Comparison of ENCODE assay signal across 8 mouse cellular contexts in genomic region chr8:123374239-123374578, GRCm38 (mm10). TPM values are rescaled to one million over a fixed set of nuclear protein-coding genes. Genes with fewer than 3 reads are reported as not detected.
DNase-seq lines count a peak whose midpoint lies in the region; ATAC-seq and TF ChIP-seq lines count a peak whose summit lies in the region.

No protein-coding gene starts in this region.

- no peak for TF ChIP-seq POLR2A in ES-Bruce4 (IDR thresholded peaks at IDR 0.05; ENCODE audit: insufficient read depth, low read length)
- TF ChIP-seq POLR2A in lung, adult 2 months (IDR thresholded peaks at IDR 0.05; ENCODE audit: borderline replicate concordance, extremely low read depth, low read depth, low read length): peak; percentile 88; the same call in 1 of the 2 replicates

- 0 out of 2 replicates have a peak, but pooled peaks cover 2% of the 10 kb centered on the region for H3K36me3 ChIP-seq in ES-Bruce4 (ENCODE audit: control insufficient read depth, insufficient read depth, low read length, poor library complexity, severe bottlenecking)
- peaks cover 8% of the 10 kb centered on the region for H3K36me3 ChIP-seq in forebrain, embryonic 14.5 days (ENCODE audit: control insufficient read depth, insufficient read depth, low read length)

- intact Hi-C loops in heart, postnatal 25 days (cut with DNase I): no loop called here

- ATAC-seq in cerebellum, adult (ENCODE audit: insufficient number of reproducible peaks, low FRiP score, low TSS enrichment): peak; percentile 32
- peak; percentile 73 for ATAC-seq in forebrain, embryonic 14.5 days
- peak; percentile 78 for ATAC-seq in neutrophil, adult 5-6 weeks (ENCODE audit: extremely low read depth, insufficient number of reproducible peaks, low FRiP score, poor library complexity, severe bottlenecking)

- WGBS in forebrain, embryonic 14.5 days: under 1% methylated on average over 20 of the region's 20 CpGs
- WGBS in lung, adult 2 months: under 1% methylated on average over 20 of the region's 20 CpGs

- no peak overlapping the region for H3K27ac ChIP-seq in ES-Bruce4 (ENCODE audit: insufficient read depth, low read length)
- peak overlapping the region; percentile 92 for H3K27ac ChIP-seq in forebrain, embryonic 14.5 days (ENCODE audit: low read depth, low read length)

- H3K4me1 ChIP-seq in ES-Bruce4 (ENCODE audit: control insufficient read depth, insufficient read depth, low read length): peaks cover 2% of the 10 kb centered on the region
- peaks cover 6% of the 10 kb centered on the region; the same call in 1 of the 2 replicates for H3K4me1 ChIP-seq in forebrain, embryonic 14.5 days (ENCODE audit: control insufficient read depth, insufficient read depth, low read length)
- H3K4me1 ChIP-seq in lung, adult 2 months (ENCODE audit: control insufficient read depth, insufficient read depth, low read length): no peaks in the 10 kb centered on the region; the same call in 1 of the 2 replicates

- H3K9me3 ChIP-seq in ES-Bruce4 (replicated peaks; ENCODE audit: control insufficient read depth, insufficient read depth, low read length, poor library complexity, severe bottlenecking): no peaks in the 10 kb centered on the region
- H3K9me3 ChIP-seq in forebrain, embryonic 14.5 days (replicated peaks; ENCODE audit: control insufficient read depth, low read length): no peaks in the 10 kb centered on the region

- H3K4me2 ChIP-seq in forebrain, embryonic 14.5 days (ENCODE audit: low read length): peak overlapping the region; percentile 66

- DNase-seq in forebrain, embryonic 14.5 days (ENCODE audit: low spot score): peak; percentile 91
- DNase-seq in heart, postnatal 25 days (ENCODE audit: low spot score): peak; percentile 87
- DNase-seq in layer of hippocampus, adult 18-20 months (ENCODE audit: low spot score in 2 of 2): peak; percentile 86 to 95
- DNase-seq in lung, adult 2 months: peak; percentile 94
- peak; percentile 83 to 86 for DNase-seq in thymus, adult 18-20 months

- TF ChIP-seq CTCF in ES-Bruce4 (IDR thresholded peaks at IDR 0.05; ENCODE audit: low read depth, low read length): no peak
- TF ChIP-seq CTCF in lung, adult 2 months (IDR thresholded peaks at IDR 0.05; ENCODE audit: insufficient read depth, low read length): no peak

- peak overlapping the region; percentile 78 for H3K9ac ChIP-seq in ES-Bruce4 (ENCODE audit: low read depth, poor library complexity, severe bottlenecking)
- peak overlapping the region; percentile 81 for H3K9ac ChIP-seq in forebrain, embryonic 14.5 days (ENCODE audit: low read length)

- H3K27me3 ChIP-seq in ES-Bruce4 (ENCODE audit: control insufficient read depth, insufficient read depth, low read length, poor library complexity, severe bottlenecking): no peaks in the 10 kb centered on the region
- no peaks in the 10 kb centered on the region for H3K27me3 ChIP-seq in forebrain, embryonic 14.5 days (replicated peaks; ENCODE audit: control insufficient read depth, insufficient read depth, low read length)

- 0 out of 2 replicates have a peak, but pooled peaks have one; percentile 19 for TF ChIP-seq EP300 in ES-Bruce4 (IDR thresholded peaks at IDR 0.05; ENCODE audit: insufficient read depth, low read depth, low read length)

- H3K4me3 ChIP-seq in ES-Bruce4 (ENCODE audit: low read depth, low read length): peak overlapping the region; percentile 63
- H3K4me3 ChIP-seq in forebrain, embryonic 14.5 days (ENCODE audit: low read depth, low read length): peak overlapping the region; percentile 79
- H3K4me3 ChIP-seq in lung, adult 2 months (replicated peaks; ENCODE audit: extremely low read depth, low read depth, low read length): peak overlapping the region; percentile 61

RNA-seq across cellular contexts. Expression of gene Tcf25, which starts 0.7 kb away (rescaled TPM):
- 239 TPM in 2 replicates for polyA plus RNA-seq in ES-Bruce4 (2011; ENCODE audit: insufficient read depth, insufficient read length, low read depth, missing spikeins)
- polyA plus RNA-seq in forebrain, embryonic 14.5 days (2014; fragmentation: Nextera tagmentation; extraction: Ambion mirVana): 181 and 203 TPM in 2 replicates
- total RNA-seq in heart, postnatal 25 days (2021): 100 to 1,000 TPM; 113 to 157 TPM
- 100 to 1,000 TPM; 487 TPM for total RNA-seq in layer of hippocampus, adult 18-20 months (2021)
- 150 and 188 TPM in 2 replicates for polyA plus RNA-seq in lung, adult 2 months (2012; rRNA removed)
- 275 and 330 TPM in 2 replicates for total RNA-seq in neutrophil, adult 5-6 weeks (2017)

RNA-seq across cellular contexts. Expression of gene Mc1r, which starts 32.7 kb away (rescaled TPM):
- not detected in 2 replicates for polyA plus RNA-seq in ES-Bruce4 (2011; ENCODE audit: insufficient read depth, insufficient read length, low read depth, missing spikeins)
- polyA plus RNA-seq in forebrain, embryonic 14.5 days (2014; fragmentation: Nextera tagmentation; extraction: Ambion mirVana): 0.11 TPM in 1 of 2 replicates, not detected in the other
- not detected for total RNA-seq in heart, postnatal 25 days (2021)
- under 1 TPM in 1 of 2 experiments, not detected in 1; 0.07 TPM for total RNA-seq in layer of hippocampus, adult 18-20 months (2021)
- not detected in 2 replicates for polyA plus RNA-seq in lung, adult 2 months (2012; rRNA removed)
- total RNA-seq in neutrophil, adult 5-6 weeks (2017): 0.61 TPM in 1 of 2 replicates, not detected in the other

RNA-seq across cellular contexts. Expression of gene Tubb3, which starts 37.0 kb away (rescaled TPM):
- 19.6 and 20.1 TPM in 2 replicates for polyA plus RNA-seq in ES-Bruce4 (2011; ENCODE audit: insufficient read depth, insufficient read length, low read depth, missing spikeins)
- 1,786 and 1,955 TPM in 2 replicates for polyA plus RNA-seq in forebrain, embryonic 14.5 days (2014; fragmentation: Nextera tagmentation; extraction: Ambion mirVana)
- total RNA-seq in heart, postnatal 25 days (2021): under 1 TPM; 0.25 to 0.34 TPM
- total RNA-seq in layer of hippocampus, adult 18-20 months (2021): 100 to 1,000 TPM; 253 to 286 TPM
- polyA plus RNA-seq in lung, adult 2 months (2012; rRNA removed): 1.2 and 1.4 TPM in 2 replicates
- total RNA-seq in neutrophil, adult 5-6 weeks (2017): 1.2 TPM in 1 of 2 replicates, not detected in the other

RNA-seq across cellular contexts. Expression of gene Spire2, which starts 41.7 kb away (rescaled TPM):
- polyA plus RNA-seq in ES-Bruce4 (2011; ENCODE audit: insufficient read depth, insufficient read length, low read depth, missing spikeins): 4.2 and 5.0 TPM in 2 replicates
- 13.7 and 20.2 TPM in 2 replicates for polyA plus RNA-seq in forebrain, embryonic 14.5 days (2014; fragmentation: Nextera tagmentation; extraction: Ambion mirVana)
- under 1 TPM; 0.10 to 0.20 TPM for total RNA-seq in heart, postnatal 25 days (2021)
- 10 to 100 TPM; 17.0 TPM for total RNA-seq in layer of hippocampus, adult 18-20 months (2021)
- 5.2 TPM in 2 replicates for polyA plus RNA-seq in lung, adult 2 months (2012; rRNA removed)
- total RNA-seq in neutrophil, adult 5-6 weeks (2017): 0.23 and 0.37 TPM in 2 replicates

RNA-seq across cellular contexts. Expression of gene Def8, which starts 49.1 kb away (rescaled TPM):
- 76.6 and 81.6 TPM in 2 replicates for polyA plus RNA-seq in ES-Bruce4 (2011; ENCODE audit: insufficient read depth, insufficient read length, low read depth, missing spikeins)
- 44.3 and 48.4 TPM in 2 replicates for polyA plus RNA-seq in forebrain, embryonic 14.5 days (2014; fragmentation: Nextera tagmentation; extraction: Ambion mirVana)
- total RNA-seq in heart, postnatal 25 days (2021): 10 to 100 TPM; 56.9 to 59.6 TPM
- total RNA-seq in layer of hippocampus, adult 18-20 months (2021): 10 to 100 TPM; 54.0 to 54.7 TPM
- 23.0 and 30.9 TPM in 2 replicates for polyA plus RNA-seq in lung, adult 2 months (2012; rRNA removed)
- 5.0 and 6.2 TPM in 2 replicates for total RNA-seq in neutrophil, adult 5-6 weeks (2017)

Comparison
In these comparisons a context has a peak if more than half of its experiments do, and no peak if none do; other contexts are left out.
1. RNA of gene Tubb3, which starts 37.0 kb away (total RNA-seq): 253 to 286 TPM in layer of hippocampus, adult 18-20 months; 0.25 to 0.34 TPM in heart, postnatal 25 days and 1.2 TPM in neutrophil, adult 5-6 weeks; every median in the first group is over 100 times any median in the second.
2. Peak in every context shown above with its lines, with median percentiles within 50 percentile points of each other: H3K4me3 ChIP-seq, ATAC-seq and DNase-seq.